Mouse (Mus musculus): Measurements from ENCODE around the gene Tpmt. TPM values are rescaled to one million over a fixed set of nuclear protein-coding genes. Genes with fewer than 3 reads are reported as not detected.

Tpmt gene
- total and polyA plus RNA-seq, 3 experiments = 1.6 to 3.6 (median 3.1) TPM

DNA sequence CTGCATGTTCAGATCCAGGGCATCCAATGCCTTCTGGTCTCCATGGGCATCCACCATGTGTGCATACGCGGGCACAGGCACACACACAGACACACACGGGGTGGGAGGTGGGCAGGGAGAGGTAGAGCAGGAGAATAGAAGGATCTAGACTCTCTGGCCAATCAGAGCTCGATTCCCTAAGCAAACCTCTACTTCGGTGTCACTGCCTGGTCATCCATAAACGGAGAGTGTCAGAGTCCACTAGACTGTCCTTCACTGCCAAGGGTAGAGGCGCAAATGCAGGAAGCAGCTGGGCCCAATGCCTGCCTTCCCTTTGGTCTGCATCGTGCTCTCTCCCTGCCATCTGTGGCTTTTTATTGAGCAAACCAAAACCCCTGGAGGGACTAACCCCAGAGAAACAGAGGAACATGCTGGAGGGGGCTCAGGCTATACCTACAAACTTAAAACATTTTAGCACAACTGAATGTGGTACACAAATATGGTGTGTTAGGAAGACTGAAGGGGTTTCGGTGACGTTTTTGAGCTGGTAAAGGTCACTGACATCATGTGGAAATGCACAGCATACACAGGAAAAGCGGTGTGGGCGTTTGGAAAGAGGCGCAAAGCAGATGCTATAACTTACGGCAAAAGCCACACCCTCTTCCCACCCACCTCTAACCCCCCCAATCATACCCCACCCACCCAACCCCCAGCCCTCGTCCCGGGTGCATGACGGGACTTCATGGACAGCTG, 14.0 kb downstream of the Tpmt start:
- Histone ChIP-seq H3K79me2 (replicated peaks; ENCODE audit: control insufficient read depth, extremely low read depth, insufficient read depth, poor library complexity, severe bottlenecking) (no peaks in the 10 kb centered on the region), H3K4me2 (ENCODE audit: insufficient read depth, low read depth, poor library complexity, severe bottlenecking) (no peak overlapping the region), H3K4me1 (ENCODE audit: control insufficient read depth in 1 of 2, insufficient read depth in 2 of 2) (peaks cover 0 to 3% of the 10 kb centered on the region in 2 experiments; a peak in 2 of 4 replicates), H3K4me3 (replicated peaks in 1 of 3; ENCODE audit: low read depth in 2 of 3, low read length in 2 of 3, poor library complexity in 1 of 3) (no peak overlapping the region), H3K9me3 (replicated peaks; ENCODE audit: low read length) (no peaks in the 10 kb centered on the region), H3K36me3 (replicated peaks in 1 of 2; ENCODE audit: control insufficient read depth in 1 of 2, insufficient read depth in 1 of 2, low read length in 1 of 2) (peaks cover 0 to 3% of the 10 kb centered on the region in 2 experiments), H3K9ac (ENCODE audit: insufficient read depth, low read depth) (no peak overlapping the region), H3K27me3 (replicated peaks) (no peaks in the 10 kb centered on the region), H3K27ac (ENCODE audit: insufficient read depth, low read depth) (no peak overlapping the region)
- DNase-seq (ENCODE audit: extremely low read depth) = no peak
- TF ChIP-seq HCFC1 (IDR thresholded peaks at IDR 0.05; ENCODE audit: low read depth, low read length) (no peak), KAT2A (IDR thresholded peaks at IDR 0.05; ENCODE audit: insufficient replicate concordance, low read length) (no peak)
- in situ Hi-C loops (cut with MboI; ENCODE audit: low pct_ligation_motif_present, low pct_unique_long_range_greater_than_20kb, low sequenced_read_pairs) = no loop called here
- dilution Hi-C loops (cut with MboI; ENCODE audit: extremely low pct_ligation_motif_present, extremely low pct_unique_long_range_greater_than_20kb, low sequenced_read_pairs) = no loop called here

DNA sequence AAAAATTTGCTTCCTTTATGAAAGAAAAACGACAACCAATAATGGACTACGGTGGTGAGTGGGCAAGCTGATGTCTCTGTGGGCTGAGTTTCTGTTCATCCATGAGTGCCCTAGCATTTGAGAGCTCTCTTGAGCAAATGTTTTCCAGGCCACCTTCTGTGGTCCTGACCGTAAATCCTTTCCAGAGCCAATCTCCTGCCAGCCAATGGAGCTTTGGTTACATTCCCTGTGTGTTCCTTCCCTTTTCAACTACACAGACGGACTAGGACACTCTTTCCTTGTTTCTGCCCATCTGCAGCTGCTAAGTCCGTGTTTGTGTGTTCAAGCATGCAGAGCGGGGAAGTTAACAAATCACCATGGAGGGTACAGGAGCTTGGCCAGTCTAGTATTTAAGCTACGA, 23.7 kb downstream of the Tpmt start:
- Histone ChIP-seq H3K36me3 (replicated peaks in 1 of 2; ENCODE audit: control insufficient read depth in 1 of 2, insufficient read depth in 1 of 2, low read length in 1 of 2) (no peaks in the 10 kb centered on the region), H3K4me1 (ENCODE audit: control insufficient read depth in 1 of 2, insufficient read depth in 2 of 2) (no peaks in the 10 kb centered on the region), H3K27me3 (replicated peaks) (no peaks in the 10 kb centered on the region), H3K27ac (ENCODE audit: insufficient read depth, low read depth) (no peak overlapping the region), H3K79me2 (replicated peaks; ENCODE audit: control insufficient read depth, extremely low read depth, insufficient read depth, poor library complexity, severe bottlenecking) (no peaks in the 10 kb centered on the region), H3K9ac (ENCODE audit: insufficient read depth, low read depth) (no peak overlapping the region), H3K4me3 (replicated peaks in 1 of 3; ENCODE audit: low read depth in 2 of 3, low read length in 2 of 3, poor library complexity in 1 of 3) (no peak overlapping the region), H3K4me2 (ENCODE audit: insufficient read depth, low read depth, poor library complexity, severe bottlenecking) (no peak overlapping the region), H3K9me3 (replicated peaks; ENCODE audit: low read length) (no peaks in the 10 kb centered on the region)
- TF ChIP-seq E2F4 (IDR thresholded peaks at IDR 0.05; ENCODE audit: insufficient replicate concordance, low read depth, low read length) (no peak), RCOR1 (conservative IDR thresholded peaks at IDR 0.05; ENCODE audit: low read depth, low read length) (no peak), TBP (conservative IDR thresholded peaks at IDR 0.05; ENCODE audit: low read depth, low read length) (no peak), UBTF (IDR thresholded peaks at IDR 0.05; ENCODE audit: low read depth, low read length) (no peak)
- in situ Hi-C loops (cut with MboI; ENCODE audit: low pct_ligation_motif_present, low pct_unique_long_range_greater_than_20kb, low sequenced_read_pairs) = no loop called here
- no peak for DNase-seq (ENCODE audit: extremely low read depth)
- dilution Hi-C loops (cut with MboI; ENCODE audit: extremely low pct_ligation_motif_present, extremely low pct_unique_long_range_greater_than_20kb, low sequenced_read_pairs) = no loop called here

DNA sequence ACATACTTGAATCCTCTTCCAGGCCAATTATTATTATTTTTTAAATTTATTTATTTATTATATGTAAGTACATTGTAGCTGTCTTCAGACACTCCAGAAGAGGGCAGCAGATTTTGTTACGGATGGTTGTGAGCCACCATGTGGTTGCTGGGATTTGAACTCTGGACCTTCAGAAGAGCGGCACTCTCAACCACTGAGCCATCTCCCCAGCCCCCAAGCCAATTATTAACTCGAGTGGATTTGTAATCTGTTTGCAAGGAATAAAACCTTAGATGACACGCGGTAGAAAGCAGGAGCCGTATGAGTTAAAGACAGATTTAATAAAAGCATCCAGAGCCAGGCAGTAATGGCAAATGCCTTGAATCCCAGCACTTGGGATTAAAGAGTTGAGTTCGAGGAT, 24.8 kb downstream of the Tpmt start:
- Histone ChIP-seq H3K79me2 (replicated peaks; ENCODE audit: control insufficient read depth, extremely low read depth, insufficient read depth, poor library complexity, severe bottlenecking) (no peaks in the 10 kb centered on the region), H3K4me3 (replicated peaks in 1 of 3; ENCODE audit: low read depth in 2 of 3, low read length in 2 of 3, poor library complexity in 1 of 3) (no peak overlapping the region), H3K27me3 (replicated peaks) (no peaks in the 10 kb centered on the region), H3K9me3 (replicated peaks; ENCODE audit: low read length) (no peaks in the 10 kb centered on the region), H3K4me2 (ENCODE audit: insufficient read depth, low read depth, poor library complexity, severe bottlenecking) (no peak overlapping the region), H3K36me3 (replicated peaks in 1 of 2; ENCODE audit: control insufficient read depth in 1 of 2, insufficient read depth in 1 of 2, low read length in 1 of 2) (no peaks in the 10 kb centered on the region), H3K4me1 (ENCODE audit: control insufficient read depth in 1 of 2, insufficient read depth in 2 of 2) (no peaks in the 10 kb centered on the region), H3K9ac (ENCODE audit: insufficient read depth, low read depth) (no peak overlapping the region), H3K27ac (ENCODE audit: insufficient read depth, low read depth) (no peak overlapping the region)
- no peak for TF ChIP-seq TBP (conservative IDR thresholded peaks at IDR 0.05; ENCODE audit: low read depth, low read length)
- TF ChIP-seq POLR2A (IDR thresholded peaks at IDR 0.05; ENCODE audit: low read depth, low read length) = no peak
- TF ChIP-seq JUND (conservative IDR thresholded peaks at IDR 0.05; ENCODE audit: low read depth, low read length) = no peak
- TF ChIP-seq SMC3 (IDR thresholded peaks at IDR 0.05; ENCODE audit: low read depth, low read length) = no peak
- TF ChIP-seq ZC3H11A (IDR thresholded peaks at IDR 0.05; ENCODE audit: low read depth, low read length) = no peak
- TF ChIP-seq ZNF384 (IDR thresholded peaks at IDR 0.05; ENCODE audit: low read depth, low read length) = no peak
- TF ChIP-seq CTCF (conservative IDR thresholded peaks at IDR 0.05 in 1 of 2, IDR thresholded peaks at IDR 0.05 in 1 of 2; ENCODE audit: low read depth in 2 of 2, low read length in 2 of 2) = no peak
- TF ChIP-seq CHD1 (IDR thresholded peaks at IDR 0.05; ENCODE audit: low read depth, low read length) = no peak
- TF ChIP-seq ZKSCAN1 (IDR thresholded peaks at IDR 0.05; ENCODE audit: borderline replicate concordance, low read depth, low read length) = no peak
- no peak for TF ChIP-seq JUN (IDR thresholded peaks at IDR 0.05; ENCODE audit: insufficient read depth, low read depth, low read length)
- no peak for TF ChIP-seq MYC (IDR thresholded peaks at IDR 0.05; ENCODE audit: low read depth, low read length)
- no peak for TF ChIP-seq MAX (IDR thresholded peaks at IDR 0.05; ENCODE audit: low read length)
- no peak for TF ChIP-seq PAX5 (IDR thresholded peaks at IDR 0.05; ENCODE audit: low read length)
- no peak for TF ChIP-seq NRF1 (IDR thresholded peaks at IDR 0.05; ENCODE audit: low read depth, low read length)
- TF ChIP-seq MEF2A (IDR thresholded peaks at IDR 0.05; ENCODE audit: borderline replicate concordance, low read depth, low read length) = no peak
- no peak for TF ChIP-seq UBTF (IDR thresholded peaks at IDR 0.05; ENCODE audit: low read depth, low read length)
- TF ChIP-seq EP300 (IDR thresholded peaks at IDR 0.05; ENCODE audit: low read length) = no peak
- dilution Hi-C loops (cut with MboI; ENCODE audit: extremely low pct_ligation_motif_present, extremely low pct_unique_long_range_greater_than_20kb, low sequenced_read_pairs) = no loop called here
- DNase-seq (ENCODE audit: extremely low read depth) = no peak
- in situ Hi-C loops (cut with MboI; ENCODE audit: low pct_ligation_motif_present, low pct_unique_long_range_greater_than_20kb, low sequenced_read_pairs) = loop anchor here (10.0 kb wide), 1 partner anchor 175 kb away; no protein-coding TSS in a partner anchor

All from CH12.LX (cell line).